Mouse (Mus musculus) spleen, adult 2 months (tissue): ENCODE results near the gene Gm37240.

Experiments used
- CTCF ChIP-seq: fragments of 200-500 bp; IDR thresholded peaks from 2 replicates; pipeline ENCODE4 v1.5.1; 2011; ENCODE audit warnings: mild to moderate bottlenecking, inconsistent platforms; ENCODE audit not compliant: insufficient read depth, insufficient read length, insufficient replicate concordance; ENCODE audit errors: extremely low read depth
- POLR2A ChIP-seq: fragments of 200-500 bp; IDR thresholded peaks from 2 replicates; pipeline ENCODE4 v1.6.1; 2011; ENCODE audit warnings: low read depth, low read length, inconsistent platforms

- TF ChIP-seq POLR2A (no peak), CTCF (no peak)
These were observed 488.5 kb downstream of the Gm37240 start for GRCm38 (mm10) chr3:85398841-85399240.
